7 mouse cellular contexts compared by ENCODE assay signal in genomic region chr4:55348759-55349451, GRCm38 (mm10). TPM values are rescaled to one million over a fixed set of nuclear protein-coding genes. Genes with fewer than 3 reads are reported as not detected.
DNase-seq lines count a peak whose midpoint lies in the region; ATAC-seq and TF ChIP-seq lines count a peak whose summit lies in the region.

No protein-coding gene starts in this region.

- no peaks in the 10 kb centered on the region for H3K36me3 ChIP-seq in lung, embryonic 15.5 days
- no peaks in the 10 kb centered on the region for H3K36me3 ChIP-seq in kidney, embryonic 16.5 days (ENCODE audit: insufficient read depth, low read length)
- H3K36me3 ChIP-seq in neural tube, embryonic 15.5 days: no peaks in the 10 kb centered on the region

- no peak for DNase-seq in lung, postnatal 4 days
- no peak for DNase-seq in left cerebral cortex, adult 8-10 months (ENCODE audit: low spot score in 2 of 2)
- no peak for DNase-seq in urinary bladder, postnatal 10 days (ENCODE audit: low spot score)

- H3K4me3 ChIP-seq in lung, embryonic 15.5 days: peak overlapping the region; percentile 98
- peak overlapping the region; percentile 40 for H3K4me3 ChIP-seq in embryonic fibroblast, embryonic 13.5 days (ENCODE audit: insufficient read depth, low read length)
- H3K4me3 ChIP-seq in kidney, embryonic 16.5 days (ENCODE audit: low read length): peak overlapping the region; percentile 97
- H3K4me3 ChIP-seq in neural tube, embryonic 15.5 days (replicated peaks): peak overlapping the region; percentile 87

- peak overlapping the region; percentile 66 for H3K4me2 ChIP-seq in lung, embryonic 15.5 days
- peak overlapping the region; percentile 82 for H3K4me2 ChIP-seq in kidney, embryonic 16.5 days (replicated peaks; ENCODE audit: low read depth, low read length)
- peak overlapping the region; percentile 67 for H3K4me2 ChIP-seq in neural tube, embryonic 15.5 days

- TF ChIP-seq POLR2A in embryonic fibroblast, embryonic 13.5 days (IDR thresholded peaks at IDR 0.05; ENCODE audit: low read depth, low read length): no peak; the same call in 1 of the 2 replicates

- peak; percentile 0; the same call in 1 of the 2 replicates for ATAC-seq in lung, embryonic 15.5 days (ENCODE audit: borderline replicate concordance, extremely low read depth, low FRiP score, low TSS enrichment)
- no peak; the same call in 1 of the 2 replicates for ATAC-seq in kidney, embryonic 16.5 days (ENCODE audit: low FRiP score, low TSS enrichment)
- ATAC-seq in neural tube, embryonic 15.5 days (ENCODE audit: low FRiP score): peak; percentile 11

- H3K27me3 ChIP-seq in lung, embryonic 15.5 days: no peaks in the 10 kb centered on the region
- H3K27me3 ChIP-seq in kidney, embryonic 16.5 days (ENCODE audit: insufficient read depth, low read length): no peaks in the 10 kb centered on the region
- H3K27me3 ChIP-seq in neural tube, embryonic 15.5 days (replicated peaks): no peaks in the 10 kb centered on the region

- H3K4me1 ChIP-seq in lung, embryonic 15.5 days: peaks cover 28% of the 10 kb centered on the region
- peaks cover 8% of the 10 kb centered on the region for H3K4me1 ChIP-seq in embryonic fibroblast, embryonic 13.5 days (ENCODE audit: control insufficient read depth, insufficient read depth, low read length)
- peaks cover 19% of the 10 kb centered on the region for H3K4me1 ChIP-seq in kidney, embryonic 16.5 days (ENCODE audit: insufficient read depth, low read length)
- peaks cover 27% of the 10 kb centered on the region for H3K4me1 ChIP-seq in neural tube, embryonic 15.5 days

- TF ChIP-seq CTCF in embryonic fibroblast, embryonic 13.5 days (IDR thresholded peaks at IDR 0.05; ENCODE audit: borderline replicate concordance, insufficient read depth, low read length): no peak

- H3K9me3 ChIP-seq in lung, embryonic 15.5 days: no peaks in the 10 kb centered on the region
- H3K9me3 ChIP-seq in kidney, embryonic 16.5 days (ENCODE audit: low read length): no peaks in the 10 kb centered on the region
- H3K9me3 ChIP-seq in neural tube, embryonic 15.5 days (replicated peaks): no peaks in the 10 kb centered on the region

- WGBS in lung, embryonic 15.5 days: 7% methylated on average over 12 of the region's 12 CpGs
- 5% methylated on average over 12 of the region's 12 CpGs for WGBS in kidney, embryonic 16.5 days
- 11% methylated on average over 12 of the region's 12 CpGs for WGBS in neural tube, embryonic 15.5 days

- H3K27ac ChIP-seq in lung, embryonic 15.5 days: peak overlapping the region; percentile 82
- peak overlapping the region; percentile 86 for H3K27ac ChIP-seq in embryonic fibroblast, embryonic 13.5 days (ENCODE audit: insufficient read depth, low read length)
- H3K27ac ChIP-seq in kidney, embryonic 16.5 days (ENCODE audit: low read length): peak overlapping the region; percentile 88
- H3K27ac ChIP-seq in neural tube, embryonic 15.5 days (replicated peaks): peak overlapping the region; percentile 94

- H3K9ac ChIP-seq in lung, embryonic 15.5 days: peak overlapping the region; percentile 39
- peak overlapping the region; percentile 72 for H3K9ac ChIP-seq in kidney, embryonic 16.5 days (replicated peaks; ENCODE audit: low read length)
- H3K9ac ChIP-seq in neural tube, embryonic 15.5 days (replicated peaks): peak overlapping the region; percentile 64

RNA-seq across cellular contexts. Expression of gene Rad23b, which starts 0.9 kb away (rescaled TPM):
- polyA plus RNA-seq in lung, embryonic 15.5 days (2015; fragmentation: Nextera tagmentation; extraction: Ambion mirVana): 74.7 and 76.9 TPM in 2 replicates
- 306 and 316 TPM in 2 replicates for polyA plus RNA-seq in embryonic fibroblast, embryonic 13.5 days (2011; ENCODE audit: insufficient read length, low read depth, missing spikeins)
- polyA plus RNA-seq in kidney, embryonic 16.5 days (2015; fragmentation: Nextera tagmentation; extraction: Ambion mirVana): 69.5 and 75.0 TPM in 2 replicates
- 96.1 and 99.2 TPM in 2 replicates for polyA plus RNA-seq in neural tube, embryonic 15.5 days (2015; fragmentation: Nextera tagmentation; extraction: Ambion mirVana)
- 100 to 1,000 TPM; 182 to 203 (median 189) TPM for total RNA-seq in left cerebral cortex, adult 8-10 months (2022)

Comparison
In these comparisons a context has a peak if more than half of its experiments do, and no peak if none do; other contexts are left out.
1. H3K4me3 ChIP-seq: peak in every context shown above with its lines; median percentile 98 in lung, embryonic 15.5 days; 97 in kidney, embryonic 16.5 days; 87 in neural tube, embryonic 15.5 days; 40 in embryonic fibroblast, embryonic 13.5 days.